Mouse (Mus musculus): ENCODE data around the gene Jchain. TPM values are rescaled to one million over a fixed set of nuclear protein-coding genes. Genes with fewer than 3 reads are reported as not detected.

Gene Jchain
- 7.7 and 20.2 TPM in 2 replicates for polyA plus RNA-seq (2012; rRNA removed)

DNA sequence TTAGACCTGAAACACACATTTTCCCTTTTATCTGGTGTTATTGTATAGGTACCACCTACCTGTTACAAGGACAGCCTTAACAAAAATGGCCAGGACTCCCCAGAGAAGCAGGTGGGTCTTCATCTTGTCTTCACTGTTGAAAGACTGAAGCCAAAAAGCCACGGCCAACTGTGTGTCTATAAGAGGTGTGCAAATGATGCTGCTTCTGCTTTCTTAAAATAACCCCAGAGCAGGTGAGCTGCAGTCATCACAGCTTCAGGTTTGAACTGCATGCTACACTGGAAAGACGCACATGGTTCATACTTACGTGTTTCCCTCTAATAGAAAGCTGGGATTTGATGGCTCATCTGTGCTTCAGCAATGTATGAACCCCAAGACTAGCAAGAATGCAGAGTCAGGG lies at the start of gene Jchain:
Gene Jchain (minus strand): TSS at position 235 of the 400 bp plus-strand sequence.
- DNase-seq = no peak
- 84% methylated on average over 3 of the region's 3 CpGs for WGBS
- TF ChIP-seq POLR2A (IDR thresholded peaks at IDR 0.05; ENCODE audit: borderline replicate concordance, extremely low read depth, low read depth, low read length) = no peak
- no peak for TF ChIP-seq CTCF (IDR thresholded peaks at IDR 0.05; ENCODE audit: insufficient read depth, low read length)
- H3K4me3 ChIP-seq (replicated peaks; ENCODE audit: extremely low read depth, low read depth, low read length) = no peak within 1 kb of the TSS
- H3K4me1 ChIP-seq (ENCODE audit: control insufficient read depth, insufficient read depth, low read length) = no peaks in the 10 kb centered on the region

GRCm38 (mm10) chr5:88575506-88576338 lies 48.0 kb upstream of the Jchain start:
- TF ChIP-seq CTCF (IDR thresholded peaks at IDR 0.05; ENCODE audit: insufficient read depth, low read length) (no peak), POLR2A (IDR thresholded peaks at IDR 0.05; ENCODE audit: borderline replicate concordance, extremely low read depth, low read depth, low read length) (no peak)
- DNase-seq = peak; percentile 23
- peaks cover 3% of the 10 kb centered on the region; the same call in 1 of the 2 replicates for H3K4me1 ChIP-seq (ENCODE audit: control insufficient read depth, insufficient read depth, low read length)
- 58% methylated on average over 3 of the region's 3 CpGs for WGBS
- no peak overlapping the region for H3K4me3 ChIP-seq (replicated peaks; ENCODE audit: extremely low read depth, low read depth, low read length)

GRCm38 (mm10) chr5:88574829-88575228 lies 47.1 kb upstream of the Jchain start:
- H3K4me3 ChIP-seq (replicated peaks; ENCODE audit: extremely low read depth, low read depth, low read length) = no peak overlapping the region
- TF ChIP-seq POLR2A (IDR thresholded peaks at IDR 0.05; ENCODE audit: borderline replicate concordance, extremely low read depth, low read depth, low read length) (no peak), CTCF (IDR thresholded peaks at IDR 0.05; ENCODE audit: insufficient read depth, low read length) (no peak)
- peaks cover 3% of the 10 kb centered on the region; the same call in 1 of the 2 replicates for H3K4me1 ChIP-seq (ENCODE audit: control insufficient read depth, insufficient read depth, low read length)
- no peak for DNase-seq
- WGBS = 90% methylated on average over 3 of the region's 3 CpGs

- no peak for TF ChIP-seq CTCF (IDR thresholded peaks at IDR 0.05; ENCODE audit: insufficient read depth, low read length)
- no peak for TF ChIP-seq POLR2A (IDR thresholded peaks at IDR 0.05; ENCODE audit: borderline replicate concordance, extremely low read depth, low read depth, low read length)
Observed at GRCm38 (mm10) chr5:88569541-88569940, 41.9 kb upstream of the Jchain start.

DNA sequence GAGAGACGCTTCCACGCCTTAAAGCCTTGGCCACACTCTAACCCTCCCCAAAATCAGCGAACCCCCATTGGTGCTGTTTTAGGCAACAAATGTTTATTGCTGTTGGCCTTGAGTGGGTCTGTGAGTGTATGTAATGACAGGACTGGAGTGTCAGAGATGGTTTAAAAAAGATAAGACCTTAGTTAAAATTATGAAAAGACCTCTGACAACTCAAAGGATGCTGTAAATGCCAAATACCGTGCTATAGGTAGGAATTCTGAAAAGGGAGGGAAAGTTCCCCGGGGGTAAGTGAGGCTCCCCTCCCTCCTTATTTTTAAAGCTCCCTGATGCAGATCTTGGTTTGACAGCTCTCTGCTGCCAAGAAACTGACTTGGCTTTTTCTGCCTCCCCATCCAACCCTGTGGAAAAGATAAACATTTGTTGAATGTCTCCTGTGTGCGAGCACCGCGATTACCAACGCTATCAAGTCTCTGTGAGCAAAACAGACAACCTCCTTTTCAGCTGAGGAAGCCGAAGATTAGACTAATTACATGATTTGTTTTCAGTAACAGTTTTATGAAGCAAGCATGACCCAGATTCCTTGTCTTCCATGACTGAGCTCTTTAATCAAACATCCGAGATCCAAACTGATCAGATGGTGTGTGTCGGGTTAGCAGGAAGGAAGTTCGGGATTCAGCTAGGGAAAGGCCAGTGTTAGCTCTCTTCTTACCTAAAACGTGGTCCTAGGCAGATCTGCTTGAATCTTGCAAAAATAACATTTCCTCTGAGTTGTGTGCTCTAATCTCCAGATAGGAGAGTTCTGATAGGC lies 38.5 kb upstream of the Jchain start:
- H3K4me1 ChIP-seq (ENCODE audit: control insufficient read depth, insufficient read depth, low read length) = peaks cover 6% of the 10 kb centered on the region
- TF ChIP-seq CTCF (IDR thresholded peaks at IDR 0.05; ENCODE audit: insufficient read depth, low read length) = no peak
- TF ChIP-seq POLR2A (IDR thresholded peaks at IDR 0.05; ENCODE audit: borderline replicate concordance, extremely low read depth, low read depth, low read length) = no peak
- peak overlapping the region; percentile 97 for H3K4me3 ChIP-seq (replicated peaks; ENCODE audit: extremely low read depth, low read depth, low read length)
- no peak for DNase-seq
- WGBS = 3% methylated on average over 14 of the region's 14 CpGs

More at GRCm38 (mm10) chr5:88569541-88569940, 41.9 kb upstream of the Jchain start:
- no peak for DNase-seq
- WGBS = 85% methylated on average over 3 of the region's 3 CpGs
- Histone ChIP-seq H3K4me3 (replicated peaks; ENCODE audit: extremely low read depth, low read depth, low read length) (no peak overlapping the region), H3K4me1 (ENCODE audit: control insufficient read depth, insufficient read depth, low read length) (peaks cover 4% of the 10 kb centered on the region)

GRCm38 (mm10) chr5:88565148-88566033 lies 37.7 kb upstream of the Jchain start:
- TF ChIP-seq POLR2A (IDR thresholded peaks at IDR 0.05; ENCODE audit: borderline replicate concordance, extremely low read depth, low read depth, low read length) = no peak
- TF ChIP-seq CTCF (IDR thresholded peaks at IDR 0.05; ENCODE audit: insufficient read depth, low read length) = no peak
- peak overlapping the region; percentile 97 for H3K4me3 ChIP-seq (replicated peaks; ENCODE audit: extremely low read depth, low read depth, low read length)
- peaks cover 6% of the 10 kb centered on the region for H3K4me1 ChIP-seq (ENCODE audit: control insufficient read depth, insufficient read depth, low read length)
- peak; percentile 71 for DNase-seq
- under 1% methylated on average over 106 of the region's 119 CpGs for WGBS

DNA sequence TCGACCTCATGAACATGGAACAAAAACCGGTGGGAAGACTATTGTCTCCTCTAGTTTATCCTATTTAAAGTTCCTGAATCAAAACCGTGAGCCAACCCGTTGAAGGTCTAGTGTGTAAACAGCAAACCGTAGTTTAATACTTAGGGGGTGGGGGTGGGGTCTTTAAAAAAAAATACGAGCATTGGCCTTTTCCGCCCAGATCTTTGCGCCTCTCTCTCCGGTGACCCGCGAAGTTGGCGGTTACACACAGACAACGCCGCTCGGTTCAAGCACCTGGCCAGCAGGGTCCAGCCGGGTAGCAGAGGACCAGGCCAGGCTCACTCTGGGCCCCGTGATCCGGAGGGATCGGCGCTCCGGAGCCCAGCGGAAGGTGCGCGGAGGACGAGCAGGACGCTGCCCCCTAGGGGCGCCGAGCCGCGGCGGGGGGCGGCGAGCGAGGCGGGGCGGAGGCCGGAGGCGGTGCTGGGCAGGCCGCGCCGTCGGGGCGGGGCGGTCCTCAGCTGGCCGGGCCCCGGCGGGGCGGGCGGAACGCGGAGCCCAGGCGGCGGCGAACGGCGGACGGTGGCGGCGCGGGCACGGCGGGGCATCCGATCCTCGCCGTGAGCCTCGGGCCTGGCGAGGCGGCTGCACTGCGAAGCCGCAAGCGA lies 36.9 kb upstream of the Jchain start, which contains the start of gene Rufy3:
Gene Rufy3 (plus strand): TSS at position 540 of the 647 bp plus-strand sequence.
- Histone ChIP-seq H3K4me1 (ENCODE audit: control insufficient read depth, insufficient read depth, low read length) (peaks cover 6% of the 10 kb centered on the region), H3K4me3 (replicated peaks; ENCODE audit: extremely low read depth, low read depth, low read length) (peak within 1 kb of the TSS; percentile 97)
- TF ChIP-seq CTCF (IDR thresholded peaks at IDR 0.05; ENCODE audit: insufficient read depth, low read length) = no peak
- TF ChIP-seq POLR2A (IDR thresholded peaks at IDR 0.05; ENCODE audit: borderline replicate concordance, extremely low read depth, low read depth, low read length) = peak; percentile 60; the same call in 1 of the 2 replicates
- DNase-seq = peak; percentile 86
- WGBS = 3% methylated on average over 70 of the region's 71 CpGs

Data from lung, adult 2 months (tissue).